Mouse (Mus musculus) right cerebral cortex, adult 18-20 months (tissue): ENCODE results near the gene Mlec.
"Not testable (repeated sequence)": the region's sequence is repeated elsewhere in the genome, so short reads cannot be mapped to it uniquely, and the experiment has no call there.

Experiments
- DNase-seq: peaks from one replicate; pipeline ENCODE4 v3.0.0; 2022; ENCODE audit warnings: mixed read lengths

The Mlec gene

DNA sequence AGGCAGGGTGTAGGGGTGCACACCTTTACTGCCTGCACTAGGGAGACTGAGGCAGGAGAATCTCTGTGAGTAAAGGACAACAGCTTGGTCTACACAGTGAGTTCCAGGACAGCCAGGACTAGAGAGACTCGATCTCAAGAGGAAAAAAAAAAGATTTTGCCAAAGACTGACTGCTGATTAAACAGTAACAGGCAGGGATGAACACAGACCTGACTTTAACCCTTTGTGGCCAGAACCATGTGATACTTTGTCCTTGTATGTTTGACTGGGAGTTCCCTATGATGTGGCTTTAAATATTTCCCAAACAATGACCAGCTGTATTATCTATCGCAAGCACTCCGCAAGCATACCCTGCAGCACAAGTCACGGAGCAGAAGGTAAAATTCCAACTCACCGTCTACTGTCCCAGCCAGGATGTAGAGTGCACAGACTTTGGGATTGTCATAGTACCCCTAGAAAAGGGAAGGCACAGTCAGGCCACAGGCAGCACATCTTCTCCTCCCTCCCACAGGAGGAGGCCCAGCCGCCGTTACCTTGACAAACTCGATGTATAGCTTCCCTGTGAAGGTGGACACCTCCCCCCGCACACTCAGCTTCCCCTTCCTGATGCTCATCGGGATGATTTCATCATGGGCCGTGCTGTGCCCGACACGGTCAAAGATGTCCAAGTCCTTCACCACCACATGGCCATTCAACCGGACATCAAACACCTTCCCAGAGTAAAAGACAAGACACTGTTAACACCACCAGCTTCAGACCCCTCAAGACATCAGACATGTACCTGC is 8.1 kb downstream of the Mlec start:
- no peak for DNase-seq

DNA sequence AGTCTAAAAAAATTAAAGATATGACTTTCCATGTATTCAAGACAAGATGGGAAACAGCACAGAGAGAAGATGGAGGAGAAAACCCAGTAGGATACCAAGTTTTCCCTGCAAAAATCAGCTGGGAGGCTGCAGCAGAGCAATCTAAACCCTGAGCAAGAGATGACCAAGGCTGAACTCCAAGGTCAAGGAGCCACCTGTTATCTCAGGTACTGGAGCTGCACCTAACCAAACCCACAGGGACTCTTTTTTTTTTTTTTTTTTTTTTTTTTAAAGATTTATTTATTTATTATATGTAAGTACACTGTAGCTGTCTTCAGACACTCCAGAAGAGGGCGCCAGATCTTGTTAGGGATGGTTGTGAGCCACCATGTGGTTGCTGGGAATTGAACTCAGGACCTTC is 9.1 kb downstream of the Mlec start:
- not testable (repeated sequence) for DNase-seq

GRCm38 (mm10) chr5:115148378-115148777 is 9.6 kb downstream of the Mlec start:
- no peak for DNase-seq

- DNase-seq, result no peak
Measured at GRCm38 (mm10) chr5:115147388-115147787, 10.6 kb downstream of the Mlec start.

DNA sequence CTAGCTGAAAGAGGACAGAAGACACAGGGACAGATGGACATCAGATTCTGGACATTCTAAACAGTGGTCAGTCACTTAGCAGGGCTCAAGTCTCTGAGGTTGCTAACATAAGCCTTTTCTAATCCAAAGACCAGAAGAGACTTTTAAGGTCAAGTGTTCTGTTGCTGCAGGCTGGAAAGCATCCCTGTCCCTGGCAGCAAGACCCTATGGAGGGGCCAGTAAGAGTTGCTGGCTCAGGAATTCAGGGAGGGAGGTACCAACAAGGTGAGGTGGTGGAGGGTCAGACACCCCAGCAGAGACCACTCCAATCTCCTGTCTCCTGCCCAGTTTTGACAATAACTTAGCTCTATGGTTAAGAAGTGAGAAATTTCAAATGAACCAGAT is 11.2 kb downstream of the Mlec start:
- no peak for DNase-seq

GRCm38 (mm10) chr5:115145976-115146746 is 11.8 kb downstream of the Mlec start:
- DNase-seq, result no peak

DNA sequence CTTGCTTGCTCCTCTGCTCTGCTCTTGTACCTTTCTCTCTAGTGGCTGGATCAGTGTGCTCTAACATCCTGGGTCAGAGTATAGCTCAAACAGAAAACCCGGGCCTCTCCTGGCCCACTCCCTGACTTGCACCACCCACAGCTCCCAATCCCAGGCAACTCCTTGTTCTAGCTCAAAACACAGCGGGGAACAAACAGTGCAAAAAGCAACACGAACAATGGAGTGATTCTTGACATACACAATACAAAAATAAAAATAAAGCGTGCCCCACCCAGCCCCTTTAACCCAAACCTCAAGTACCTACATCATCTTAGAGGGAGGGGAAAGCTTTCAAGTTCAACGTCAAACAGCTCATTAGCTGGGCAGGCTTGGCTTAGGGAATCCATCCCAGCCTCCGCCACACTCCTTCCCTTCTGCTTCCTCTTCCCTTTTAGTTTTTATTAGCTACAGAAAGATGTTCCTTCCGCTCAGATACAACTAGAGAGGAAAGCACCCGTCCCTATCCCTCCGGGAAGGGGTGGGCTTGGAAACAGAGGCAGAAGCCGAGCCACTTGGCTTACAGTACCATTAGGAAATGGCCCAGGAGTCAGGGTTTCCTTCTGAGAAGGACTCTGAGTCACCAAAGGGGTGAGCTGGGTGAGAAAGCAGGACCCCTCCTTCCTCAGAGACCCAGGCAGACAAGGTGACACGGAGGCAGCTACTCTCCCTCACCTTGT is 12.6 kb downstream of the Mlec start:
- DNase-seq, result no peak

DNA sequence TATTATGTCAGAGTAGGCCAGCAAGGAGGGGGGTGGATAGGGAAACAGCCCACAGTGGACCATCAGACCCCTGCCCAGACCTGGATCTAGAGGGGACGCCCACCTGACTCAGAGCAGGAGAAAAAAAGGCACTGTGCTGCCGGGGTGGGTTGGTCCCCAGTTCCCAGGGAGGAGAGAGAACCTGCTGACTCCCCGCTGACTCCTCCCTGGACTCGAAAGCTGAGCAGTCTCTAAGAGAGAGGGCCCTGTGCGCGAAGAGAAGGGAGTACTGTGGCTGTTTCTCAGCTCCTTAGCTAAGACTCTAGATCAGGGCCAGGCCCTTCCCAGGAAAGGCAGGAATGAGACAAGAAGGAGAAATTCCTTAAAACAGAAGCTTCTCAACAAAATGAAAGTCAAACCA is 13.5 kb downstream of the Mlec start:
- no peak for DNase-seq

DNA sequence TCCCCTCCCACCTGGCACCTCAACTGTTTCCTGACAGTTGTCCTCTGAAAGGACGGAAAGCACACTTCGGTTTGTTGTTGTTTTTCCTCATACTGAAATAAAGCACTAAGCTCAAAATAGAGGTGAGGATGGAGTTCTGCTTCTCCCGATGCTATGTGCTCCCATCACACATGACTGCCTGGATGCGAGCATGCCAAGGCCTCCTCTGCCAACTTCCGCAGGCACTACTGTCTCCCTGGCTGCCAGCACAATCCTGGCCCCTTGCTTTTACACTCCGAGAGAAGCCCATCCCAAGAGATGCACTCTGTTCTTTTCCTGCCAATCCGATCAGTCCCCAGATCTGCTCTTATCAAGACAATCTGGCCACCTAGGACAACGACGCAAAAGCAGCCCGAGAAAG is 14.4 kb downstream of the Mlec start:
- DNase-seq, result no peak

- DNase-seq, result no peak
Measured at GRCm38 (mm10) chr5:115142166-115142697, 15.7 kb downstream of the Mlec start.

GRCm38 (mm10) chr5:115140726-115141125 is 17.3 kb downstream of the Mlec start:
- no peak for DNase-seq

DNA sequence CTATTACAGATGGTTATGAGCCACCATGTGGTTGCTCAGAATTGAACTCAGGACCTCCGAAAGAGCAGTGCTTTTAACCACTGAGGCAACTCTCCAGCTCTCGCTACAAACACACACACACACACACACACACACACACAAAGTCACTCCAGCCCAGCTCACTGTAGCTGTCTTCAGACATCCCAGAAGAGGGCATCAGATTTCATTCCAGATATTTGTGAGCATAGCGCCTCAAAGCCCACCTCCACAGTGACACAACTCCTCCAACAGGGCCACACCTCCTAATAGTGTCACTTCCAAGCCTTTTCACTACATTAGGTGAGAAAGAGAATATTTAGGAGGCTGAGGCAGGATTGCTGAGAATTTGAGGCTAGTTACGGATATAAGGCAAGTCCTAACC is 18.9 kb downstream of the Mlec start:
- no peak for DNase-seq

GRCm38 (mm10) chr5:115134234-115135165 is 23.5 kb downstream of the Mlec start, which contains the start of gene Unc119b:
TSS of gene Unc119b (minus strand) at chr5:115134975.
- DNase-seq, result peak; percentile 90

- DNase-seq, result no peak
Measured at GRCm38 (mm10) chr5:115133358-115134066, 24.5 kb downstream of the Mlec start.

GRCm38 (mm10) chr5:115132465-115132864 is 25.5 kb downstream of the Mlec start:
- DNase-seq, result no peak

GRCm38 (mm10) chr5:115129328-115129727 is 28.7 kb downstream of the Mlec start:
- no peak for DNase-seq

DNA sequence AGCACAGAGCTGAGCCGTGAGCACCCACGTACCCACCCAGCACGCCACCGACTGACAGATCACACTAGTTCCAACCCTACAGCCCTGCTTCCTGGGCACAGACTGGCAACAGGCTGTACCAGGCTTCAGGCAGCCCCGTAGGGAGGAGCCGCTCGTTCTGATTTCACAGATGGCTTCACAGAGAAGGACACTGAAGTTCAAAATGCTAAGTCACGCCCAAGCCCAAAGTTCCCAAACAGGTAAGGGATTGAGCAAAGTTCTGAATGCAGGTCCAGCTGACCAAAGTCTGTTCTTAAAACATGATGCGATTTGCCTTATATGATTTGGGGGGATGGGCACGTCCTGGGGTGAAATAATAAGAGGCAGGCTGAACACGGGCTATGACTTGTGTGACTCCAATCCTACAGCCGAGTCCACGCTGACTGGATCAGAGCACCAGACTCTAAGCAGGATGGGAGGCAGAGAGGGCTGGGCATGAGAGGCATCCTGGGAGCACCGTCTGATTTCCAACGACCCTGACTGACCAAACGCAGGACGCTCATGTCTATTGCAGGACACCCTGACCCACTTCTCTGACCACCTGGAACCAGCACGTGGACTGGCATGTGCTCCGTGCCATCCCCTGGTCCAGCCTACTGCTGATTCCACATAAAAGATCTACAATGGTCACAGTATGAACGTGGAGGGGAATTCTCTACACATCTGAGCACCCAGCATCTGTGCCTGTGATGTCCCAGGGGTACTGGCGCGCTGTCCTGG is 30.4 kb downstream of the Mlec start:
- no peak for DNase-seq

- no peak for DNase-seq
Measured at GRCm38 (mm10) chr5:115126578-115127312, 31.2 kb downstream of the Mlec start.

- peak; percentile 92 for DNase-seq
Measured at GRCm38 (mm10) chr5:115125211-115125871, 32.6 kb downstream of the Mlec start.
